Mouse (Mus musculus) testis, adult 2 months (tissue): Measurements from ENCODE around the gene Celf5. TPM values are rescaled to one million over a fixed set of nuclear protein-coding genes. Genes with fewer than 3 reads are reported as not detected.

Experiments used
- H3K27ac ChIP-seq: fragments of 200-500 bp; 2 replicates; pipeline ENCODE4 v1.5.1; 2012; ENCODE audit warnings: low read depth, low read length; ENCODE audit not compliant: control insufficient read depth, insufficient read depth
- H3K27me3 ChIP-seq: fragments of 200-500 bp; 2 replicates; pipeline ENCODE4 v1.6.1; 2012; ENCODE audit warnings: mild to moderate bottlenecking, low read length, moderate library complexity; ENCODE audit not compliant: control insufficient read depth, insufficient read depth
- H3K36me3 ChIP-seq: fragments of 200-500 bp; 2 replicates; pipeline ENCODE4 v1.6.1; 2012; ENCODE audit warnings: mild to moderate bottlenecking, low read length; ENCODE audit not compliant: control insufficient read depth, insufficient read depth
- H3K4me1 ChIP-seq: fragments of 200-500 bp; 2 replicates; pipeline ENCODE4 v1.6.1; 2012; ENCODE audit warnings: low read length; ENCODE audit not compliant: control insufficient read depth, insufficient read depth
- H3K4me3 ChIP-seq: fragments of 200-500 bp; 2 replicates; pipeline ENCODE4 v1.5.1; 2012; ENCODE audit warnings: low read depth, mild to moderate bottlenecking, low read length, moderate library complexity, mixed read lengths; ENCODE audit not compliant: control insufficient read depth
- CTCF ChIP-seq: fragments of 200-500 bp; IDR thresholded peaks from 2 replicates; pipeline ENCODE4 v1.5.1; 2012; ENCODE audit warnings: low read depth, mild to moderate bottlenecking, inconsistent platforms, low read length, moderate library complexity; ENCODE audit not compliant: control insufficient read depth, insufficient read depth, insufficient replicate concordance
- POLR2A ChIP-seq: fragments of 200-500 bp; IDR thresholded peaks from 2 replicates; pipeline ENCODE4 v1.6.1; 2012; ENCODE audit warnings: low read depth, mild to moderate bottlenecking, inconsistent platforms, low read length, moderate library complexity; ENCODE audit not compliant: control insufficient read depth
- polyA plus RNA-seq: library from polyadenylated mRNA; depleted of rRNA; stranded (reverse); fragments of >200 nt; gene quantifications from 2 replicates; pipeline ENCODE4 v1.2.3, GENCODE M21; 2012

The Celf5 gene
- polyA plus RNA-seq, 1 experiment = 163 TPM

DNA sequence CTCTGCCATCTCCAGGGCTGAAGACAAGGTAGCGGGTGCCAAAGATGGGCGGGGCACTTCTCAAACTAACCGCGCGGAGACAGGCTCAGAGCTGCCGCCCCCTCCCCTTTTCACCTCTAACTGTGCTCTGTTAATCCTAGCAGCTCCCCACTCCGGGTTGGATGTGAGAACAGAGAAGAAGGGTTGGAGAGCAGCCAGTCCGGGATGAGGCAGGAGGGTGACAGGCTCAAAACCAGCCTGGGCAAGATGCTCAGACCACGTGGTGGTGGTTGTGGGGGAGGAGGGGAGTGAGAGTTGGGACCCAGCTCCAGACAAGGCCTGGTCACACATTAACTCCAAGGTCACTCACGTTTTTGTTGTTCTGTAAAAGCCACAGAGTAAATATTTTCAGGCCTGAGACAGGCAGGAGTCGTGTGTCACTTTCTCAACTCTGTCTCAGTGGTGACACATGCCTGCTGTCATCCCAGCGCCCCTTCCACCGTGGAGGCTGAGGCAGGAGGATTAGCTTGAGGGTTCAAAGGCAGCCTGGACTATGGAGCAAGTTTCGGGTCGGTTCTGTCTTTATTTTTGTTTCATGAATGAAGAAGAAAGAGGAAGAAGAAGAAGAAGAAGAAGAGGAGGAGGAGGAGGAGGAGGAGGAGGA is 50.9 kb downstream of the Celf5 start:
- H3K27me3 ChIP-seq = no peaks in the 10 kb centered on the region
- H3K4me3 ChIP-seq = no peak overlapping the region
- peak overlapping the region; percentile 61 for H3K27ac ChIP-seq
- TF ChIP-seq CTCF (no peak), POLR2A (no peak)
- peaks cover 40% of the 10 kb centered on the region for H3K4me1 ChIP-seq
- H3K36me3 ChIP-seq = no peaks in the 10 kb centered on the region

DNA sequence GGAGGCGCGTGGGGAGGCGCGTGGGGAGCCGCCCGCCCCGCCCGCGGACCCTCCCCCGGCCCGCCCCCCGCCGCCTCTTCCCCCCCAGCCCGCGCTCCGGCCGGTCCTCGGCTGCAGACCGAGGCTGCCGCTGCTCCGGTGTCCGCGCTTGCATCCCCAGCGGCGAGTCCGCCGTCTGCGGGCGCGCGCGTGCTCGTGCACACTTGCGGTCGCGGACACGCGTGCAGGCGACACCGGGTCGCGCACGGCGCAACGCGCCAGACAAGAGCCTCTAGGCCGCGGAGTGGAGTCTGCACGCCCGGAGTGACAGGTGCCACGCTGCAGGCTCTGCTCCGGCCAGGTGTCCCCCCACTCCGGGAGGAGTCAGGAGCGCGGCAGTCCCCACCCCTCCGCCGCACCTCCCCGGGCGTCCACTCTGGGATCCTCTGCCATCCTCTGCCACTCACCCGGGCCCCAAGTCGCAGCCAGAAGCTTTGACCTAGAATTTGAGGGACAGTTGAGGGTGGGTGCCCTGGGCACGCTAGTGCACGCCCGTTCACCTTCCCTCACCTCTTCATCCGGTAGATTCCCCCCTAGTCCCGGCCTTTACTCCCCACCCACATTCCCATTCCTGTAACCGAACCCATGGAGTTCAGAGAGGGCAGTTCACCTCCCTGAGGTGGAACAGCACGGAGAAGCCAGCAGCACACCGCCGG is 51.5 kb downstream of the Celf5 start:
- H3K4me1 ChIP-seq = peaks cover 41% of the 10 kb centered on the region
- peak overlapping the region; percentile 82 for H3K4me3 ChIP-seq
- H3K36me3 ChIP-seq = no peaks in the 10 kb centered on the region
- TF ChIP-seq CTCF (no peak), POLR2A (no peak; the same call in 1 of the 2 replicates)
- peak overlapping the region; percentile 61 for H3K27ac ChIP-seq
- no peaks in the 10 kb centered on the region for H3K27me3 ChIP-seq

DNA sequence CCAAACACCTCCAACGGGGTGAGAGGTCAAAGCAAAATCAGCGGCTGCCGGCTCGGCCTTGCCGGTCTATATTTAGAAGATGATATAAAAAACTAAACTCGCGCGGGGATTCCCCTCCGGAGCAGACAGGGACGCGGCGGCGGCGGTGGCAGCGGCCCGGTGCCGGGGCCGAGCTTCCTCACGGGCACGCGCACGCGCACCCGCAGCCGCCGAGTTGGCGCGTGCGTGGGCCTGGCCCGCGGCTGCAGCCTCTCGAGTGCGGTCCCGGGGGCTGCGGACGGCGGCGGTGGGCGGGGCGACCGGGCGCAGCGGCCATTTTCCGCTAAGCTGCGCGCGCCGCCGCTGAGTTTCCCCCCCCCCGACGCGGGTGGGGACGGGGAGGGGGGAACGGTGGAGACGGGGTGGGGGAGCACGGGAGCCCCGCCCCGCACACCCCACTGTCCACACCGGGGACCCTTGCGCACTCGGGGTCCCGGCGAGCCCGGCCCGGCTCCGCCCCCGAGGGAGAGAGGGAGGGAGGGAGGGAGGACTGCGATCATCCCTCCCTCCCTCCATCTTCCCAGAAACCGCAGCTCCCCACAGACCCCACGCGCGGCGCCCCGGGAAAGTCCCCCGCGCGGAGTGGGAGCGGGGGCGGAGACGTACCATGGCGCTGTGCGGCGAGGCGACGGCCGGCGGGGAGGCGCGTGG is 52.2 kb downstream of the Celf5 start:
- peak overlapping the region; percentile 77 for H3K27ac ChIP-seq
- H3K27me3 ChIP-seq = no peaks in the 10 kb centered on the region
- H3K36me3 ChIP-seq = no peaks in the 10 kb centered on the region
- TF ChIP-seq CTCF (no peak), POLR2A (no peak; the same call in 1 of the 2 replicates)
- peaks cover 45% of the 10 kb centered on the region for H3K4me1 ChIP-seq
- H3K4me3 ChIP-seq = peak overlapping the region; percentile 76

DNA sequence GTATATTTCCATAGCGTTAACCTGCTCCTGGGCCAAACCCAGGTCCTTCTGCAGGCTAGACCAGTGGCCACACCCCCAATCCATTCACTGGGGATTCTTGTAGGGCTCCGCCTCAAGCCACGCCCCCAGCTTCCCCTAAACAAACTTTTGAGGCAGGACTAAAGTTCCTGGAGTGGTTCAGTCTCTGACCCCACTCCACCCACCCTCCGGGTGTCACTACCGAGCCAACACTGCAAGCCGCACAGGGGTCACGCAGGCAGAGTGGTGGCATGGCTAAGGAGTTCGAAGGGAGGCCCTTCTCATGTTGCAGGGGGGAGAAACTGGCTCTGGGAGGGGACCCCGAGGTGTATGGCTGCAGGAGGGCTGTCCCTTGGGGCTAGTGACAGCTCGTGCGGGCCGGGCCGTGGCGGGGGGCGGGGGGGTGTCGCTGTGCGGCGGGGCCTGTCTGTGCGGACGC is 52.9 kb downstream of the Celf5 start:
- Histone ChIP-seq H3K27me3 (no peaks in the 10 kb centered on the region), H3K27ac (peak overlapping the region; percentile 71), H3K36me3 (no peaks in the 10 kb centered on the region), H3K4me1 (peaks cover 45% of the 10 kb centered on the region), H3K4me3 (peak overlapping the region; percentile 76)
- peak; percentile 46; the same call in 1 of the 2 replicates for TF ChIP-seq POLR2A
- no peak for TF ChIP-seq CTCF

DNA sequence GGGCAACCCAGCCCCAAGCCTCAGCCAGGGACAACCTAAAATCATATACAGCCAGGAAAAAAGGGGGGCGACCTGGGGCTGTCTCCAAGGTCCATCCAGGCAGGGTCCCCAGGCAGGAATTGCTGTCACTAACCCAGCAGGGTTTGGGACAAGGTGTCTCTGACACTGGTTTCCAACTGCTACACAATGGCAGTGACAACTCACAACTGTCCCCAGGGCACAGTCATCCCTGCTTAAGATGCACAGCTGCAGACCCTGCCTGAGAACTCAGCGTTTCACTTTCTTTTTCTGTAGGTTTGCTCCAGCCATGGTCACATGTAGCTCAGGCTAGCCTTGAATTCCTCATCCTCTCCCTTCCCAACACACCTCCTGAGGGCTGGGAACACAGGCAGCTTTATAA is 53.4 kb downstream of the Celf5 start:
- no peaks in the 10 kb centered on the region for H3K36me3 ChIP-seq
- no peaks in the 10 kb centered on the region for H3K27me3 ChIP-seq
- TF ChIP-seq POLR2A (no peak), CTCF (no peak)
- no peak overlapping the region for H3K27ac ChIP-seq
- no peak overlapping the region for H3K4me3 ChIP-seq
- peaks cover 42% of the 10 kb centered on the region for H3K4me1 ChIP-seq

DNA sequence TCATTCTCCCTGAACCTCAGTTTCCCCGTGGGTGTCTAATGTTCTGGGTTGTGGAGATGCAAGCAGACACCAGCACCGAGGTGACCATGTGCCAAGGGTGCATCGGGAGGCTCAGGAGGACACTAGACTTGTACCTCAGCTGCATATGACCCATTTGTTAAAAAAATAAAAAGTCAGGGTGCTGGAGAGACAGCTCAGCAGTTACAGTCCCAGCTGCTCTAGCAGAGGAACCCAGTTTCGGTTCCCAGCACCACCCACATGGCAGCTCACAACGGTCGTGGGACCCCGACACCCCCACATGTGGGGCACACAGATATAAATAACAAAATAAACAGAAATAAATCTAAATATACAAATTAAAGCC is 54.0 kb downstream of the Celf5 start:
- H3K27me3 ChIP-seq = no peaks in the 10 kb centered on the region
- H3K4me3 ChIP-seq = no peak overlapping the region
- H3K36me3 ChIP-seq = no peaks in the 10 kb centered on the region
- peaks cover 37% of the 10 kb centered on the region for H3K4me1 ChIP-seq
- TF ChIP-seq CTCF = no peak
- no peak for TF ChIP-seq POLR2A
- no peak overlapping the region for H3K27ac ChIP-seq
